Mouse (Mus musculus) stomach, postnatal 0 days (tissue): ENCODE measurements around the gene Plcl2.

Source experiments
- CTCF ChIP-seq: IDR thresholded peaks from 2 replicates; pipeline ENCODE4 v1.5.1; 2016; ENCODE audit warnings: antibody characterized with exemption, low read depth, mild to moderate bottlenecking, moderate library complexity
- EP300 ChIP-seq: optimal IDR thresholded peaks from 2 replicates; pipeline ENCODE3; 2016; ENCODE audit warnings: antibody characterized with exemption

GRCm38 (mm10) chr17:50568846-50569245 lies 59.6 kb downstream of the Plcl2 start:
- TF ChIP-seq CTCF (no peak), EP300 (no peak)
